Mouse (Mus musculus) kidney, adult 18-20 months (tissue): ENCODE measurements around the gene Ap4m1.

Experiments used
- DNase-seq: peaks from one replicate; pipeline ENCODE4 v3.0.0; 2021

The Ap4m1 gene

DNA sequence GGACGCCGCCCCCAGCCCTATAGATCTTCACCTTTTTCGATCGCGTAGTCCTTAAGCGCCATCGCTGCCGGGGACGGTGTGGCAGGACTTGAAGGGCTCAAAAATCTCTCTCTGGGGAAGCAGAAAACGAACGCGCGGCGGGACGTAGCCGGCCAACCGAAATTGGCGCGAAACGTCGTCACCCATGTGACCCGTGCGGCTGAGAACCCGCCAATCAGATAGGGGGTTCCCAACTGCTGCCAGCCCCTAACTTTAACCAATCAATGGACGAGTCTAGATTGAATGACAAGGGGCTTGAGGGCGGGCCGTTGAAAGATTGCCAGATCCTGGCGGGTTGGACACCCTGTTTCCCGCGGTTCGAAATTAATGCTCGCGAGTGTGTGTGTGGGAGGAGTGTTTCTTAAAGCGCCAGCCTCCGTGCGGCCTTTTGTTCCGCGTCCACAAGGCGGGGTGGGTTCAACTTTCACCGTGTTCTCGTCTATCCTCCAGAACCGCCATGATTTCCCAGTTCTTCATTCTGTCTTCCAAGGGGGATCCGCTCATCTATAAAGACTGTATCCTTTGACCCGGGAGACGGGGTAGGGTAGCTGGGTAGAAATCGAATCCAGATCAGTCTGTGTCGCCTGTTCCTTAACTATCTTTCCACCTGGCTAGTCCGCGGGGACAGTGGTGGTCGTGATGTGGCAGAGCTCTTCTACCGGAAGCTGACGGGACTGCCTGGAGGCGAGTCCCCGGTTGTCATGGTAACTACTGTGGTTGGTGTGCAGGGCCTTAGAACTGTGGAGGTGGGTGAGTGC lies at the start of gene Ap4m1, which contains the start of gene Mcm7:
Ap4m1 (plus strand) TSS at position 308 of the 797 bp plus-strand sequence.
Mcm7 (minus strand) TSS at position 728 of the 797 bp plus-strand sequence.
- peak; percentile 99 for DNase-seq

DNA sequence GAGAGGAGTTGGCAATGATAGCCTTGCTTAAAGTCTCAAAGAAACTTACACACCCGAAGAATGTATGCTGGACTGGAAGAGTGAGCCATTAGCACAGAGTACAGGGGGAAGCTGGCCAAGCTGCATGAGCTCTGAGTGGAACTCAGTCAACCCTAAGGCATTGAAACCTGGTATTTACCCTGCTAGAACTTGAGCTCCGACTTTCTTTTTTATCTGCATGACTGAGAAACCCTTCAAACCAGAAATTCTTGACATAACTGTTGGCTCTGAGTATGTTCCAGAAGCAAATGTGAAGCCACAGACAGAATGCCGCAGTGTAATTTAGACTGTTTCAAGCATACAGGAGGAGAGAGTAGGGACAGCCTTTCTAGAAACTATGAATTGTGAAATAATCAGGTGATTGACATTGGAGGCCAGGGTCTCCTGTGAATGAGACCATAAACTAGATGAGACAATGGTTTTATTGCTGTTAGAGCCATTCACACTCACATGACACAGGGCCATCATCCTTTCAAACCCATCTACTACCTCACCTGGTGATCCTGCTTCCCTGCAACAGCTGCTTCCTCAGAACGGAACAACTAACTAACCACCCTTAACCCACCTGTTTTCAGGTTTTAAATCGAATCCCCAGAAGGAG lies 39.3 kb upstream of the Ap4m1 start:
- no peak for DNase-seq

DNA sequence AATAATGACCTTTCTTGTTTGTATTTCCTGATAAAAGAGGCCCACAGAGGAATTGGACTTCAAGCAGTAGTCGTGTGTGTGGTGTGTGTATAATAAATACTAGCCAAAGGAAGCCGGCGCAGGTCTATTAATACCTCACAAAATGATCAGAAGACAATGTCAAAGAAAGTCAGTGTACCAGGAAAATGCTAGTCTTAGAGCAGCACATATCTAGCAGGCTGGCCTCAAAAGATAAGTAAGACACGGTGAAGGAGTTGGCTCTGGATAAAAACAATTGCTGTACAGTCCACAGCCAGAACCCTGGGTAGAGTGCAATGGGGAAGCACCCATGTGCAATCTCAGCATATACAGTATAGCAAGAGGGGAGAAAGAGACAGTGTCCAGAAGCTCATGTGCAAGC lies 34.5 kb upstream of the Ap4m1 start:
- no peak for DNase-seq

- peak; percentile 35 for DNase-seq
Observed at GRCm38 (mm10) chr5:138137935-138138549, 33.8 kb upstream of the Ap4m1 start.

GRCm38 (mm10) chr5:138138585-138138984 lies 33.2 kb upstream of the Ap4m1 start:
- DNase-seq = no peak

DNA sequence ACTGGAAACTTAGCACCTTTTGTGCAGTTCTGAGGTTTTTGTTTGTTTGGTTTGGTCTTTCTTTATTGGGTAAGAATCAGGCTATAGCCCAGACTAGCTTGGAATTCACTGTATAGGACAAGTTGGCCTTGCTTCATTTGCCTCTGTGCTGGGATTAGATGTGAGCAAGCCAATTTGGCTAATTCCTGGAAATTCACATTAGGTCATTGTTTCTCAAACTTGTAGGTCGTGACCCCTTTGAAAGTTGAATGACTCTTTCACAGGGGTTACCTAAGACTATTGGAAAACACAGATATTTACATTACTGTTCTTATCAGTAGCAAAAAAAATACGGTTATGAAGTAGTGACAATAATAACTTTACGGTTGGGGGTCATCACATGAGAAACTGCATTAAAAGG lies 17.4 kb upstream of the Ap4m1 start:
- no peak for DNase-seq

DNA sequence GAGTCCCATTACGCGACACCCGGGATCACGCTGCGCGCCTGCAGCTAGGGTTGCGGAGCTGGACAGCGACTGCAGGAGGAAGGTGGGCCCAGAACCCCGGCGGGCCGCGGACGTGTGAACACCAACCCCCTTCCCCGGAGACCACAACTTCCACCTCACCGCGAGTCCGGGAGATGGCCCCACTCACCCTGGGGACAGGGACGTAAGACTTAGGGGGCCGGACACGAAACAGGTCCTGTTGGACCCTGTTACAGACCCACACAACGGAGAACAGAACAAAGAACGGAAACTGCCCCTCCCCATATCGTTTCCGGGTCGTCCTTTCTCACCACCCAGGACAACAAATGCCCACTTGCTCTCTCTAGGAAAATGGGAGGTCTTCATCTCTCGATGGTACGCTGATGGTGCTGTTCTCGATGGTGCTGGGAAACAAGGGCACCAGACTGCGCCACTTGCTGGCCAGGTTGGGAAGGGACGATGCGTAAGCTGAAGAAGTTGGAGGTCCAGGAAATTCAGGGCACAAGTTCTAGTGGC lies 16.3 kb upstream of the Ap4m1 start, which contains the start of gene Zfp113:
Zfp113 (minus strand) TSS at position 302 of the 534 bp plus-strand sequence.
- DNase-seq = peak; percentile 87

GRCm38 (mm10) chr5:138160224-138160762 lies 11.5 kb upstream of the Ap4m1 start:
- no peak for DNase-seq

DNA sequence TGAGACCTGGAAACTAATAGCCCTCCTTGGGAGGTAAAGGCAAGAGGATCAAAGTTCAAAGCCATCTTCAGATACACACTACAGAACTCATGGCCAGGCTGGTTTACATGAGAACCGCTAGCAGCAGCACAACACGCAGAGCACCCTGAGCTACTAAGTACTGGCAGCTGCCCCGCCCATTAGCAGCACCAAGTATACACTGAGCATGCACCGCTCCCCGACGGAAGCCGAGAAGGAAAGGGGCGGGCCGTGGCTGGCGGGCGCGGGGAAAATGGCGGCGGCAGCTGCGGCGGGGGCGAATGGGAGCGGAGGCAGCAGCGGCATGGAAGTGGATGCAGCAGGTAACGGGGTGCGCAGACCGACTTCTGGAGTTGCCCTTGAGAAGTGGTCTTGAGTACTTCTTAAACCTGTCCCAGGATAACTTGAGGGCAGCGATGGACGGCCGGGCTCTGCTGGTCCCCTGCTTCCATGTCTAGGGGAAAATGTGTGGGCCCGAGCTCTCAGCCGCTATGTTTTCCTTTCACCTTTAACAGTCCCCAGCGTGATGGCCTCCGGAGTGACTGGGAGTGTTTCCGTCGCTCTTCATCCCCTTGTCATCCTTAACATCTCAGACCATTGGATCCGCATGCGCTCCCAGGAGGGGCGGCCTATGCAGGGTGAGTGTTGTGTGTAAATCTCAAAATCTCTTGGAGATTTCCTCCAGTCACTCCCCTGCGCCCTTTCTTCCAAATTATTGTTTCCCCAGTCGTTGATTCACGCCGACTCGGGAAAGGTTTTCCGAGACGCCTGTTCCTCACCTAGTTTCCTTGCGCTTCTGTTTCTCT lies 10.7 kb upstream of the Ap4m1 start, which contains the start of gene Cops6:
Cops6 (plus strand) TSS at position 230 of the 824 bp plus-strand sequence.
- peak; percentile 94 for DNase-seq

GRCm38 (mm10) chr5:138163046-138163445 lies 8.8 kb upstream of the Ap4m1 start:
- no peak for DNase-seq

DNA sequence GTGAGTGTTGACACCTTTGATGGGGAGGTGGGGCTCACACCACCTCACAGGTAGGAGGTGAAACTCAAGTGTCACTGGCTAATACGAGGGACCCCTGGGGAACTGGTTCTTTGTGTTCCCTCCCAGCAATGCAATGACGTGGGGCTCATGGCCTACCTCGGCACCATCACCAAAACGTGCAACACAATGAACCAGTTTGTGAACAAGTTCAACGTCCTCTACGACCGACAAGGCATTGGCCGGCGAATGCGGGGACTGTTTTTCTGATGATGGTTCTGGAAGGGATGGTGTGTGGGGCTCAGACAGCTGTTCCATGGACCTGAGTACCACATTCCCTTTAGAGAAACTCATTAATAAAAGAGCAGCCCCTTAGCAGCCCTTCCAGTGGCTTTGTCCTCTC lies 8.2 kb upstream of the Ap4m1 start:
- no peak for DNase-seq

DNA sequence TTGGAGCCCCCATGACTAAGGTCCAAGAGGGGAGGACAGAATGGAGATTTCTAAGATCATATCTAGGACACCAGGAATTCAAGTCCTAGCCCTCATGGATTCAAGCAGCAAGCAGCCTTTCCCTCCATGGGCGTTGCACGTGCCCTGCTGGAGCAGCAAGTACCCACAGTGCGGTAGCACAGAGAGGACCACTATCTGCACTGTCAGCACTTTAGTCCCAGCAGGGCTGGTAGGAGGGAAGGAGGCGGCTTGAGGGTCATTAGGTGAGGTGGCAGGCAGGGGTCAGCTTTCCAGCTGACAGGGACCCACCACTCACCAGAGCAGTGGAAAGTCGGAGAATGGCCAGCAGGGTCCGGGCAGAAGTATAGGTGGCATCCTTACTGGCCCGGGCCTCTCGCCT lies 6.2 kb upstream of the Ap4m1 start:
- DNase-seq = no peak

DNA sequence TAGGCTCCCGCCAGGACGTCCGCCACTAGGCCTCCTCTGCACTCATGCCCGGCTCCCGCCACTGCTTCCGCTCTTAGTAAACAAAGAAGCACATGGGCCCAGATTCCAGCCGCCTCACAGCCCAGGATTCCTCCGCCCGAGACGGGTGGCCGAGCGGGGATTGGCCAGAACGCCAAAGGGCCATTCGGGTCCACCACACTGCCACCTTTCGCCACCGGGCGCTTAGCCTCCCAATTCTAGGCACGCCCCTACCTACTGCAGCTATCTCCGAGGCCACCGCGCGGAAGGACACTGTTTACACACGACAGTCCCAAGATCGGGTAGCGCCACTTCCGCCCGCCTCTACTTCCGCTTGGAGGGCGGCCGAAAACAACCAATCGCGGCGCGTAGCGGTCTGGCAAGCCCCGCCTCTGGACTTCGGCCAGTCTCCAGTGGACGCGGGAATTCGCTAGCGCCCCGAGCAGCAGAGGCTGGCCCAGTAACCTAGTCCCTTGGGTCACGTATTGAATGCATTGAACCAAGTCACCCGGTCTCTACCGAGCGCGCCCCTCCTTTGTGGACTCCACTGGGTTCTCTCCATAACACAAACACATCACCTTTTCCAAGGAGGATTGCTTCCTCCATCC lies 753 bp upstream of the Ap4m1 start:
- peak; percentile 98 for DNase-seq

GRCm38 (mm10) chr5:138173217-138173616 lies 1.4 kb downstream of the Ap4m1 start:
- no peak for DNase-seq

GRCm38 (mm10) chr5:138186950-138187638 lies 15.3 kb downstream of the Ap4m1 start, which contains the start of the genes Taf6 and Cnpy4:
Gene Taf6, minus strand, starts transcription at chr5:138187451.
Gene Cnpy4, plus strand, starts transcription at chr5:138187485.
- DNase-seq = peak; percentile 86

GRCm38 (mm10) chr5:138187661-138188306 lies 16.0 kb downstream of the Ap4m1 start:
- peak; percentile 70 for DNase-seq

- peak; percentile 90 for DNase-seq
Observed at GRCm38 (mm10) chr5:138193771-138194727, 22.2 kb downstream of the Ap4m1 start, which contains the start of gene Mblac1. Gene Mblac1, plus strand, starts transcription at chr5:138194314.

DNA sequence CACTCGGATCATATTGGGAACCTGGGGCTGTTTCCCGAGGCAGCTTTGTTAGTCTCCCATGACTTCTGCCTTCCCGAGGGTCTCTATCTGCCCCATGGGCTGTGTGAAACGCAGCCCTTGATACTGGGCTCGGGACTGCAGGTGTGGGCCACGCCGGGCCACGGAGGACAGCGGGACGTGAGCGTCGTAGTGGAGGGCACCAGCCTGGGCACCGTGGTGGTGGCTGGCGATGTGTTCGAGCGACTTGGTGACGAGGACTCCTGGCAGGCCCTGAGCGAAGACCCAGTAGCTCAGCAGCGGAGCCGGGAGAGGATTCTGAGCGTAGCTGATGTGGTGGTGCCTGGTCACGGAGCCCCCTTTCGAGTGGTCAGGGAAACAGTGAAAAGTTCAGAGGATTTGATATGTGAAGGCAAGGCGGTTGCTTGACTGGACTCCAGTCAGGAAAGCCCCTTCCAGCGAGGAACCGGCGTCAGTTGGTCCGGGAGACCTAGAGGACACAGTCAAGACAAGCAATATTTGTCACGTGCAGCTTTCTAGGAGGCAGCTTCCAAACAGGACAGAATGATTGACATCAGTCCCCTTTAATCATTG lies 23.0 kb downstream of the Ap4m1 start:
- DNase-seq = no peak

GRCm38 (mm10) chr5:138195463-138195862 lies 23.7 kb downstream of the Ap4m1 start:
- DNase-seq = no peak
